Comparison of ENCODE assay signal across 8 mouse cellular contexts in genomic region chr12:35895875-35896763, GRCm38 (mm10). TPM values are rescaled to one million over a fixed set of nuclear protein-coding genes. Genes with fewer than 3 reads are reported as not detected.
DNase-seq lines count a peak whose midpoint lies in the region; ATAC-seq and TF ChIP-seq lines count a peak whose summit lies in the region.

No protein-coding gene starts in this region.

- peak; percentile 47; the same call in 1 of the 2 replicates for ATAC-seq in midbrain, postnatal 0 days (ENCODE audit: low FRiP score)
- no peak for ATAC-seq in stomach, postnatal 0 days (ENCODE audit: low FRiP score, low TSS enrichment)

- H3K9me3 ChIP-seq in midbrain, postnatal 0 days (ENCODE audit: low read length), result no peaks in the 10 kb centered on the region
- H3K9me3 ChIP-seq in stomach, postnatal 0 days (ENCODE audit: control insufficient read depth, low read length), result no peaks in the 10 kb centered on the region

- no peaks in the 10 kb centered on the region for H3K4me1 ChIP-seq in kidney, adult 2 months (ENCODE audit: control insufficient read depth, insufficient read depth, low read length)
- no peaks in the 10 kb centered on the region for H3K4me1 ChIP-seq in midbrain, postnatal 0 days (ENCODE audit: insufficient read depth, low read length)
- no peaks in the 10 kb centered on the region for H3K4me1 ChIP-seq in stomach, postnatal 0 days (replicated peaks; ENCODE audit: control insufficient read depth, insufficient read depth)

- H3K27me3 ChIP-seq in kidney, adult 2 months (replicated peaks; ENCODE audit: control insufficient read depth, insufficient read depth, low read length), result no peaks in the 10 kb centered on the region
- H3K27me3 ChIP-seq in midbrain, postnatal 0 days (ENCODE audit: insufficient read depth, low read length), result no peaks in the 10 kb centered on the region
- H3K27me3 ChIP-seq in stomach, postnatal 0 days (ENCODE audit: control insufficient read depth, insufficient read depth, low read length), result no peaks in the 10 kb centered on the region

- 0 out of 2 replicates have a peak, but pooled peaks have one; percentile 1 for TF ChIP-seq CTCF in kidney, adult 2 months (conservative IDR thresholded peaks at IDR 0.05; ENCODE audit: insufficient read depth, insufficient read length, low read depth, low read length)
- TF ChIP-seq CTCF in midbrain, postnatal 0 days (IDR thresholded peaks at IDR 0.05), result peak; percentile 93
- TF ChIP-seq CTCF in stomach, postnatal 0 days (IDR thresholded peaks at IDR 0.05; ENCODE audit: low read depth), result peak; percentile 87

- no peak overlapping the region for H3K27ac ChIP-seq in kidney, adult 2 months (ENCODE audit: insufficient read depth, low read depth, low read length)
- H3K27ac ChIP-seq in midbrain, postnatal 0 days (ENCODE audit: low read depth, low read length), result peak overlapping the region; percentile 6; the same call in 1 of the 2 replicates
- no peak overlapping the region for H3K27ac ChIP-seq in stomach, postnatal 0 days (replicated peaks)

- H3K4me3 ChIP-seq in kidney, adult 2 months (ENCODE audit: insufficient read depth, low read depth, low read length), result no peak overlapping the region
- peak overlapping the region; percentile 37 for H3K4me3 ChIP-seq in midbrain, postnatal 0 days (ENCODE audit: low read depth, low read length)
- H3K4me3 ChIP-seq in stomach, postnatal 0 days (ENCODE audit: low read depth, low read length), result peak overlapping the region; percentile 27; the same call in 1 of the 2 replicates

- 27% methylated on average over 20 of the region's 20 CpGs for WGBS in kidney, adult 2 months
- 13% methylated on average over 20 of the region's 20 CpGs for WGBS in midbrain, postnatal 0 days
- 29% methylated on average over 20 of the region's 20 CpGs for WGBS in stomach, postnatal 0 days

- peak; percentile 59 for DNase-seq in urinary bladder, postnatal 25 days (ENCODE audit: low spot score)
- DNase-seq in urinary bladder, adult 2 months (ENCODE audit: low spot score), result no peak
- DNase-seq in cerebellum, postnatal 36 days, result peak; percentile 60 to 76
- peak; percentile 29 to 78 for DNase-seq in heart, adult 18-20 months
- DNase-seq in kidney, adult 2 months, result peak; percentile 57
- DNase-seq in liver, result peak; percentile 59
- peak; percentile 90 for DNase-seq in midbrain, postnatal 0 days (ENCODE audit: low spot score)
- peak; percentile 68 for DNase-seq in stomach, postnatal 0 days (ENCODE audit: low spot score)

- no peak overlapping the region; the same call in 1 of the 2 replicates for H3K9ac ChIP-seq in midbrain, postnatal 0 days (replicated peaks; ENCODE audit: low read length, poor library complexity, severe bottlenecking)
- H3K9ac ChIP-seq in stomach, postnatal 0 days (ENCODE audit: low read length), result no peak overlapping the region

- no peak for TF ChIP-seq EP300 in stomach, postnatal 0 days (optimal IDR thresholded peaks at IDR 0.05)

- H3K4me2 ChIP-seq in midbrain, postnatal 0 days (ENCODE audit: low read depth, low read length, poor library complexity, severe bottlenecking), result peak overlapping the region; percentile 50
- peak overlapping the region; percentile 39 for H3K4me2 ChIP-seq in stomach, postnatal 0 days (replicated peaks; ENCODE audit: low read depth)

- TF ChIP-seq POLR2A in kidney, adult 2 months (IDR thresholded peaks at IDR 0.05; ENCODE audit: low read depth, low read length), result no peak

- no peaks in the 10 kb centered on the region for H3K36me3 ChIP-seq in kidney, adult 2 months (ENCODE audit: control insufficient read depth, insufficient read depth, low read length)
- H3K36me3 ChIP-seq in midbrain, postnatal 0 days (ENCODE audit: insufficient read depth, low read length), result no peaks in the 10 kb centered on the region
- no peaks in the 10 kb centered on the region for H3K36me3 ChIP-seq in stomach, postnatal 0 days (ENCODE audit: control insufficient read depth, insufficient read depth, low read length)

RNA-seq across cellular contexts. Expression of gene Agr3, which starts 29.3 kb away (rescaled TPM):
- polyA plus RNA-seq in urinary bladder, adult 2 months (2012; rRNA removed), result 0.08 and 0.09 TPM in 2 replicates
- under 1 TPM in 1 of 2 experiments, not detected in 1; 0.49 TPM for total RNA-seq in heart, adult 18-20 months (2021)
- not detected in 2 replicates for polyA plus RNA-seq in kidney, adult 2 months (2012; rRNA removed)
- total RNA-seq in midbrain, postnatal 0 days (2014; rRNA removed), result not detected in 2 replicates
- not detected in 2 replicates for polyA plus RNA-seq in midbrain, postnatal 0 days (2015; fragmentation: Nextera tagmentation; extraction: Ambion mirVana)
- polyA plus RNA-seq in stomach, postnatal 0 days (2015; fragmentation: Nextera tagmentation; extraction: Ambion mirVana), result 0.97 and 1.2 TPM in 2 replicates

Comparison
In these comparisons a context has a peak if more than half of its experiments do, and no peak if none do; other contexts are left out.
1. CTCF ChIP-seq: peak in every context shown above with its lines; median percentile 93 in midbrain, postnatal 0 days; 87 in stomach, postnatal 0 days; 1 in kidney, adult 2 months.